Mouse (Mus musculus) testis, adult 10 weeks (tissue): Measurements from ENCODE around the gene Pxt1. TPM values are rescaled to one million over a fixed set of nuclear protein-coding genes. Genes with fewer than 3 reads are reported as not detected.

Experiments
- polyA plus RNA-seq: library from polyadenylated mRNA; stranded (reverse); fragments of 350-450 nt; fragmentation: Illumina TruSeq; extraction: RNeasy Lipid Tissue Mini Kit (QIAGEN cat#74804); gene quantifications from one replicate; pipeline ENCODE4 v1.2.3, GENCODE M21; 2014; ENCODE audit warnings: low read depth, low replicate concordance

Gene Pxt1
- polyA plus RNA-seq: 42.1 TPM

GRCm38 (mm10) chr17:28943740-28944139 is at the start of gene Pxt1:
Gene Pxt1, minus strand, starts transcription at chr17:28943840.

GRCm38 (mm10) chr17:28951831-28952799 is 8.5 kb upstream of the Pxt1 start, which contains the start of gene Kctd20:
Gene Kctd20, plus strand, starts transcription at chr17:28951950.

GRCm38 (mm10) chr17:28915060-28915628 is 28.5 kb downstream of the Pxt1 start, which contains the start of gene 4930539E08Rik:
Gene 4930539E08Rik, minus strand, starts transcription at chr17:28915324.

Other genes starting within 250 kb of the Pxt1 start
- gene AC170998.1, start 217.8 kb downstream of the Pxt1 start, polyA plus RNA-seq: 0.56 TPM
- 0.28 TPM for gene Mapk13, start 174.5 kb downstream of the Pxt1 start, polyA plus RNA-seq
- gene Brpf3, start 142.8 kb downstream of the Pxt1 start, polyA plus RNA-seq: 37.9 TPM
- 0.15 TPM for gene Pnpla1, start 85.4 kb downstream of the Pxt1 start, polyA plus RNA-seq
- 3.5 TPM for gene 4930539E08Rik, start 28.5 kb downstream of the Pxt1 start, polyA plus RNA-seq
- 37.3 TPM for gene Kctd20, start 8.1 kb upstream of the Pxt1 start, polyA plus RNA-seq
- 46.0 TPM for gene Stk38, start 64.2 kb upstream of the Pxt1 start, polyA plus RNA-seq
- gene Srsf3, start 88.8 kb upstream of the Pxt1 start, polyA plus RNA-seq: 177 TPM
- 3.9 TPM for gene Cdkn1a, start 147.1 kb upstream of the Pxt1 start, polyA plus RNA-seq
- gene Rab44, start 170.3 kb upstream of the Pxt1 start, polyA plus RNA-seq: not detected